Mouse (Mus musculus): ENCODE measurements at regions not wholly inside any gene's neighbourhood (a gene's known extent, or its start where the extent isn't known, plus 50 kb on each side); places are given as distances from the start of the nearest gene placed in this dataset.

GRCm38 (mm10) chr3:15156681-15157080 is 175.4 kb downstream of the Gm9733 start:
- Histone ChIP-seq H3K27ac (ENCODE audit: control insufficient read depth, low read depth, low read length) (no peak overlapping the region), H3K4me3 (ENCODE audit: control insufficient read depth in 1 of 2, insufficient read depth in 1 of 2, low read depth in 2 of 2, low read length in 2 of 2) (no peak overlapping the region)

GRCm38 (mm10) chr3:15157842-15158241 is 174.3 kb downstream of the Gm9733 start:
- no peaks in the 10 kb centered on the region for H3K27me3 ChIP-seq (ENCODE audit: control insufficient read depth in 1 of 2, insufficient read depth in 2 of 2, low read length in 2 of 2)
- TF ChIP-seq CTCF (IDR thresholded peaks at IDR 0.05 in 2 of 3, conservative IDR thresholded peaks at IDR 0.05 in 1 of 3; ENCODE audit: control insufficient read depth in 1 of 3, insufficient read depth in 1 of 3, low read depth in 2 of 3, low read length in 3 of 3, poor library complexity in 1 of 3, severe bottlenecking in 1 of 3) (no peak), ETS1 (IDR thresholded peaks at IDR 0.05; ENCODE audit: low read depth, low read length) (no peak), TAL1 (IDR thresholded peaks at IDR 0.05; ENCODE audit: low read length) (no peak), UBTF (IDR thresholded peaks at IDR 0.05; ENCODE audit: borderline replicate concordance, insufficient read depth, low read depth, low read length) (no peak), MXI1 (IDR thresholded peaks at IDR 0.05; ENCODE audit: low read depth, low read length) (no peak), POLR2AphosphoS2 (IDR thresholded peaks at IDR 0.05; ENCODE audit: low read length) (no peak), JUND (IDR thresholded peaks at IDR 0.05; ENCODE audit: low read depth, low read length) (no peak), MYC (IDR thresholded peaks at IDR 0.05; ENCODE audit: low read depth, low read length) (no peak), MAZ (IDR thresholded peaks at IDR 0.05; ENCODE audit: low read depth, low read length) (no peak), E2F4 (IDR thresholded peaks at IDR 0.05; ENCODE audit: borderline replicate concordance, low read depth, low read length) (no peak), USF1 (IDR thresholded peaks at IDR 0.05; ENCODE audit: low read depth, low read length) (no peak)
- DNase-seq (ENCODE audit: low read depth, low spot score): no peak
- H3K36me3 ChIP-seq (ENCODE audit: control insufficient read depth in 1 of 2, insufficient read depth in 2 of 2, low read length in 2 of 2): no peaks in the 10 kb centered on the region
- H3K4me3 ChIP-seq (ENCODE audit: control insufficient read depth in 1 of 2, insufficient read depth in 1 of 2, low read depth in 2 of 2, low read length in 2 of 2): no peak overlapping the region
- H3K9me3 ChIP-seq (replicated peaks; ENCODE audit: insufficient read depth, low read length): no peaks in the 10 kb centered on the region
- H3K4me1 ChIP-seq (ENCODE audit: control insufficient read depth in 1 of 2, insufficient read depth in 2 of 2, low read length in 2 of 2): no peaks in the 10 kb centered on the region
- H3K9ac ChIP-seq (ENCODE audit: control insufficient read depth, low read depth, low read length, poor library complexity, severe bottlenecking): no peak overlapping the region
- H3K79me2 ChIP-seq (ENCODE audit: control insufficient read depth, insufficient read depth, low read length, poor library complexity): no peaks in the 10 kb centered on the region
- H3K27ac ChIP-seq (ENCODE audit: control insufficient read depth, low read depth, low read length): no peak overlapping the region

More at GRCm38 (mm10) chr3:15156681-15157080, 175.4 kb downstream of the Gm9733 start:
- Histone ChIP-seq H3K79me2 (ENCODE audit: control insufficient read depth, insufficient read depth, low read length, poor library complexity) (no peaks in the 10 kb centered on the region), H3K9ac (ENCODE audit: control insufficient read depth, low read depth, low read length, poor library complexity, severe bottlenecking) (no peak overlapping the region), H3K4me1 (ENCODE audit: control insufficient read depth in 1 of 2, insufficient read depth in 2 of 2, low read length in 2 of 2) (no peaks in the 10 kb centered on the region), H3K9me3 (replicated peaks; ENCODE audit: insufficient read depth, low read length) (no peaks in the 10 kb centered on the region), H3K27me3 (ENCODE audit: control insufficient read depth in 1 of 2, insufficient read depth in 2 of 2, low read length in 2 of 2) (no peaks in the 10 kb centered on the region), H3K36me3 (ENCODE audit: control insufficient read depth in 1 of 2, insufficient read depth in 2 of 2, low read length in 2 of 2) (no peaks in the 10 kb centered on the region)
- TF ChIP-seq ZKSCAN1 (IDR thresholded peaks at IDR 0.05; ENCODE audit: low read depth, low read length): no peak
- TF ChIP-seq EP300 (IDR thresholded peaks at IDR 0.05; ENCODE audit: low read depth in 1 of 2, low read length in 2 of 2): no peak
- no peak for TF ChIP-seq TAL1 (IDR thresholded peaks at IDR 0.05; ENCODE audit: low read length)
- TF ChIP-seq POLR2A (IDR thresholded peaks at IDR 0.05; ENCODE audit: control insufficient read depth in 1 of 2, insufficient read depth in 1 of 2, low read depth in 1 of 2, low read length in 2 of 2, poor library complexity in 1 of 2): no peak
- no peak for TF ChIP-seq MAZ (IDR thresholded peaks at IDR 0.05; ENCODE audit: low read depth, low read length)
- no peak for TF ChIP-seq SMC3 (IDR thresholded peaks at IDR 0.05; ENCODE audit: low read depth, low read length)
- TF ChIP-seq USF2 (IDR thresholded peaks at IDR 0.05; ENCODE audit: borderline replicate concordance in 1 of 2, insufficient read depth in 1 of 2, low read depth in 1 of 2, low read length in 2 of 2): no peak
- TF ChIP-seq ZMIZ1 (IDR thresholded peaks at IDR 0.05; ENCODE audit: low read depth, low read length): no peak
- TF ChIP-seq GABPA (IDR thresholded peaks at IDR 0.05; ENCODE audit: low read depth, low read length): no peak
- peak; percentile 17 for DNase-seq (ENCODE audit: low read depth, low spot score)

All from MEL (cell line).